Mouse (Mus musculus) forebrain, embryonic 11.5 days (tissue): ENCODE results near the gene Med13l. TPM values are rescaled to one million over a fixed set of nuclear protein-coding genes. Genes with fewer than 3 reads are reported as not detected.

Source experiments
- ATAC-seq: fragments of 200-750 bp; cut with Nextera tagmentation; replicated peaks from 2 replicates; pipeline ENCODE4 v1.8.0; 2017; ENCODE audit warnings: moderate TSS enrichment; ENCODE audit not compliant: low FRiP score
- DNase-seq: peaks from one replicate; pipeline ENCODE4 v3.0.0-alpha.2; 2017; ENCODE audit warnings: low spot score
- H3K27ac ChIP-seq: fragments of 300-500 bp; sonication (generic); 2 replicates; pipeline ENCODE4 v1.5.1; 2014; ENCODE audit warnings: low read depth, low read length
- H3K27me3 ChIP-seq: fragments of 300-500 bp; sonication (generic); 2 replicates; pipeline ENCODE4 v1.6.1; 2014; ENCODE audit warnings: mild to moderate bottlenecking, low read length, mixed read lengths; ENCODE audit not compliant: control insufficient read depth, insufficient read depth
- H3K36me3 ChIP-seq: fragments of 300-500 bp; sonication (generic); 2 replicates; pipeline ENCODE4 v1.6.1; 2014; ENCODE audit warnings: mild to moderate bottlenecking, low read length, moderate library complexity, mixed read lengths; ENCODE audit not compliant: control insufficient read depth, insufficient read depth
- H3K4me1 ChIP-seq: fragments of 300-500 bp; sonication (generic); replicated peaks from 2 replicates; pipeline ENCODE4 v1.6.1; 2014; ENCODE audit warnings: low read length, mixed read lengths; ENCODE audit not compliant: control insufficient read depth, insufficient read depth
- H3K4me2 ChIP-seq: fragments of 300-500 bp; sonication (generic); 2 replicates; pipeline ENCODE4 v1.6.1; 2014; ENCODE audit warnings: low read depth, mild to moderate bottlenecking, low read length, moderate library complexity, mixed read lengths; ENCODE audit not compliant: severe bottlenecking
- H3K4me3 ChIP-seq: fragments of 300-500 bp; sonication (generic); 2 replicates; pipeline ENCODE4 v1.5.1; 2014; ENCODE audit warnings: low read depth, low read length
- H3K9ac ChIP-seq: fragments of 300-500 bp; sonication (generic); 2 replicates; pipeline ENCODE4 v1.6.1; 2014; ENCODE audit warnings: low read length
- H3K9me3 ChIP-seq: fragments of 300-500 bp; sonication (generic); 2 replicates; pipeline ENCODE4 v1.6.1; 2016; ENCODE audit warnings: low read length, mixed read lengths; ENCODE audit not compliant: control insufficient read depth
- WGBS: fragments of 180-500 bp; shearing (Covaris S2); extraction: QIAGEN DNeasy Blood & Tissue Kit; methylation state at CpG from one replicate; pipeline ENCODE4 v1.1.7; 2014; 5-methylcytosine and 5-hydroxymethylcytosine counted together
- polyA plus RNA-seq: library from polyadenylated mRNA; unstranded; fragments of >200 nt; fragmentation: Nextera tagmentation; extraction: Ambion mirVana; gene quantifications from 2 replicates; pipeline ENCODE4 v1.2.1, GENCODE M21; 2014

The Med13l gene
- polyA plus RNA-seq, 1 experiment from 2014 or later, result 15.1 TPM

GRCm38 (mm10) chr5:118725886-118726505 is 165.5 kb downstream of the Med13l start:
- no peak overlapping the region for H3K4me2 ChIP-seq
- no peaks in the 10 kb centered on the region for H3K4me1 ChIP-seq
- ATAC-seq, result no peak
- H3K27ac ChIP-seq, result no peak overlapping the region
- DNase-seq, result no peak
- no peaks in the 10 kb centered on the region for H3K27me3 ChIP-seq
- 85% methylated on average over 10 of the region's 10 CpGs for WGBS
- no peak overlapping the region for H3K9ac ChIP-seq
- H3K36me3 ChIP-seq, result peaks cover 3% of the 10 kb centered on the region; the same call in 1 of the 2 replicates
- H3K9me3 ChIP-seq, result no peaks in the 10 kb centered on the region
- no peak overlapping the region for H3K4me3 ChIP-seq

DNA sequence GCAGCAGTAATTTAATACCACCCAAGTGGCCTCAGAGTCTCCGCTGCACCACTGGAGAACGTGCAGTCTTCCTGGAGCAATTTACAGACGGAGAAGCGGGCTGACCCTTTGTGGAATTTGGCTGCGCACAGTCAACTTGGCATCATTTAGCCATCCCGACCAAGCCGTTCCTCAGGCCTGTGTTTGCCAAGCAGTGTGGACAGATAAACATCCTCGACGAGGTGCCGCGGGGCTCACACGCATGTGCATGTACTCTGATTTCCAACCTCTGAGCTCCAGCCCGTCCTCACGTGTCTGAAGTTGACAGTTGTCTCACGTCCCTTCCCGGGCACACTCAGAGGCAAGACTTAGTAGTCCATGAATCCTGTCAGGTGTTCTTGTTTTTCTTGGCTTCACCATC is 166.9 kb downstream of the Med13l start:
- H3K4me3 ChIP-seq, result no peak overlapping the region
- DNase-seq (no peak), ATAC-seq (no peak)
- no peaks in the 10 kb centered on the region for H3K4me1 ChIP-seq
- H3K27ac ChIP-seq, result no peak overlapping the region
- WGBS, result 97% methylated on average over 16 of the region's 16 CpGs
- peaks cover 3% of the 10 kb centered on the region; the same call in 1 of the 2 replicates for H3K36me3 ChIP-seq
- no peaks in the 10 kb centered on the region for H3K27me3 ChIP-seq
- no peak overlapping the region for H3K4me2 ChIP-seq
- H3K9ac ChIP-seq, result no peak overlapping the region
- H3K9me3 ChIP-seq, result no peaks in the 10 kb centered on the region

- peaks cover 3% of the 10 kb centered on the region; the same call in 1 of the 2 replicates for H3K36me3 ChIP-seq
- DNase-seq, result no peak
- no peak for ATAC-seq
- H3K4me2 ChIP-seq, result no peak overlapping the region
- H3K9ac ChIP-seq, result no peak overlapping the region
- no peaks in the 10 kb centered on the region for H3K9me3 ChIP-seq
- H3K4me3 ChIP-seq, result no peak overlapping the region
- H3K27ac ChIP-seq, result no peak overlapping the region
- no peaks in the 10 kb centered on the region for H3K4me1 ChIP-seq
- H3K27me3 ChIP-seq, result no peaks in the 10 kb centered on the region
- 61% methylated on average over 3 of the region's 3 CpGs for WGBS
Measured at GRCm38 (mm10) chr5:118732221-118732620, 171.7 kb downstream of the Med13l start.

DNA sequence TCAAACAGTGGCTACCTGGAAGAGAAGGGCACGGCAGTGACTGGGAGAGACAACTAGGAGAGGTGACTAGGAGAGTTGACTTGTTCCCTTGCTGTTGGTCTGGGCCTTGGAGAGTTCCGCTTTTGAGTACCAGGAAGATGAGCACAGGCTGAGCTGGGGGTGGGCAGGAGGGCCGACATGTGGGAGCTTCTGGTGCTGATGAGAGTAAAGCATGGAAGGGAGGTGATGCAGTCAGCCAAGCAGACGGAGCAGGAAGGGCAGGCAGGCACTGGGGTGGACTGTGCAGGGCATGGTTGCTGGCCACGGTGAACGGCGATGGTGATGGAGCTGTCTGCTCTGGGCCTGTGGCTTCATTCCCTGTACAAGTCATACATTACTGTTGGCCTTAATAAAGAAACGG is 172.2 kb downstream of the Med13l start:
- H3K4me1 ChIP-seq, result no peaks in the 10 kb centered on the region
- ATAC-seq (no peak), DNase-seq (no peak)
- H3K27ac ChIP-seq, result no peak overlapping the region
- H3K9me3 ChIP-seq, result no peaks in the 10 kb centered on the region
- 85% methylated on average over 8 of the region's 8 CpGs for WGBS
- H3K4me2 ChIP-seq, result no peak overlapping the region
- H3K9ac ChIP-seq, result no peak overlapping the region
- no peak overlapping the region for H3K4me3 ChIP-seq
- H3K27me3 ChIP-seq, result no peaks in the 10 kb centered on the region
- H3K36me3 ChIP-seq, result peaks cover 3% of the 10 kb centered on the region; the same call in 1 of the 2 replicates

DNA sequence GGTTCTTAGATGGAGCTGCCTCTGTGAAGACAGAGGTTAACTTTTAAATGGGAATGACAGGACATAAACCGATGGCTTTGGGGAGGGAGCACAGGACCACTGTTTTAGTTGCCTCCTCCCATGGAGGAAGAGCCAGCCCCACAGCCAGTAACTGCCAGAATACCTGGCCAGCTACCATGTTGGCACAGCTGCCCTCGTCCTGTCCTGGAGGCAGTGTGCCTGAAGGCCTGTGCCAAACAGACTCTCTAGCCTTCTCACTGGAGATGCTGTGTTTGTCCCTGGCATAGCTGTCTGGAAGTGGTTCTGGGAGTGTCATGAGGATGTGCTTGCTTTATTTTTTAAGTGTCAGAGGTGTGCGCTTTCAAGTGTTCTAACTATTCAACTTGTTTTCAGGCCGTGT is 173.1 kb downstream of the Med13l start:
- H3K4me2 ChIP-seq, result no peak overlapping the region
- H3K27me3 ChIP-seq, result no peaks in the 10 kb centered on the region
- H3K36me3 ChIP-seq, result peaks cover 3% of the 10 kb centered on the region
- DNase-seq (no peak), ATAC-seq (no peak)
- H3K4me1 ChIP-seq, result no peaks in the 10 kb centered on the region
- 88% methylated on average over 4 of the region's 4 CpGs for WGBS
- no peak overlapping the region for H3K4me3 ChIP-seq
- no peaks in the 10 kb centered on the region for H3K9me3 ChIP-seq
- H3K27ac ChIP-seq, result no peak overlapping the region
- H3K9ac ChIP-seq, result no peak overlapping the region

- Histone ChIP-seq H3K27ac (no peak overlapping the region), H3K27me3 (no peaks in the 10 kb centered on the region), H3K9me3 (no peaks in the 10 kb centered on the region), H3K4me3 (no peak overlapping the region), H3K9ac (no peak overlapping the region), H3K4me2 (no peak overlapping the region), H3K36me3 (peaks cover 7% of the 10 kb centered on the region), H3K4me1 (no peaks in the 10 kb centered on the region)
- no peak for ATAC-seq
- DNase-seq, result no peak
- 88% methylated on average over 9 of the region's 9 CpGs for WGBS
Measured at GRCm38 (mm10) chr5:118734455-118734854, 174.0 kb downstream of the Med13l start.

- Histone ChIP-seq H3K27ac (no peak overlapping the region), H3K9ac (no peak overlapping the region), H3K4me3 (no peak overlapping the region), H3K4me2 (no peak overlapping the region), H3K9me3 (peaks cover 5% of the 10 kb centered on the region; the same call in 1 of the 2 replicates), H3K27me3 (no peaks in the 10 kb centered on the region), H3K36me3 (peaks cover 14% of the 10 kb centered on the region), H3K4me1 (no peaks in the 10 kb centered on the region)
- WGBS, result 93% methylated on average over 8 of the region's 8 CpGs
- ATAC-seq (no peak), DNase-seq (no peak)
Measured at GRCm38 (mm10) chr5:118735738-118736137, 175.3 kb downstream of the Med13l start.

DNA sequence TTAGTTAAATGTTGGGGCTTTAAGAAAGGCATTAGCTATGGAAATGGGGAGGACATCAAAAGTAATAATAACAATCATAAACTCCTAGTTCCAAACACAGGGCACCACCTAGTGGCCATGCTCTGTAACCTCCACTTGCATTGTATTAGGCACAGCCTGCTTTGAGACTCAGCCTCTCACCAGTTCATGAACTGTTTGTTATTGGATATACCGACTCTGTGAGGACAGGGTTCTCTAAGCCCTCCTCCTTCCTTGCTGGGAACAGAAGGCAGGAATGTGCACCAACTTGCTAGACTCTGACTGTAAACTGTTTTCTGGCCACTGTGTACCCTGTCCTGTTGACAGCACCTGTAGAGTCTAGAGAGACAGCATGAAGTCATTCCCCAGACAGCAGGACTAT is 177.1 kb downstream of the Med13l start:
- Histone ChIP-seq H3K27me3 (no peaks in the 10 kb centered on the region), H3K9ac (no peak overlapping the region)
- 44% methylated on average over 1 of the region's 1 CpGs for WGBS

DNA sequence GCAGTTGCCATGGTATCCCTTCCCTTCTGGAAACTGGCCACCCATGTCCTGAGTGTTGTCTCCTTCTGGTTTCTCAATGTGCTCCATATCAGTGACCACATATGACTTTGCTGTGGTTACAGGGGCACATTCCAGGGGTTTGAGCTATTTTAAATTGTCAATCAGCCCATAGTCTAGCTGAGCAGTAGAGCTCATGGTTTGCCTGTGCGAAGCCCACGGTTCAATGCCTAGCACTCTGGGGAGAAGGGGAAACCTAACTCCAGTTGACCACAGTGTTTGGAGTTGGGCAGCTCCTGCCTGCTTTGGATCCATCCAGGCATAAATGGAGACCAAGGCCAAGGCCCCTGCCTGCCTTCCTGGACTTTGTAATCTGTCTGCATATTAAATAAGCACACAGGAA is 182.6 kb downstream of the Med13l start:
- DNase-seq (no peak), ATAC-seq (no peak)
- H3K4me2 ChIP-seq, result no peak overlapping the region
- 91% methylated on average over 2 of the region's 2 CpGs for WGBS
- peaks cover 14% of the 10 kb centered on the region for H3K36me3 ChIP-seq
- no peaks in the 10 kb centered on the region for H3K4me1 ChIP-seq
- H3K4me3 ChIP-seq, result no peak overlapping the region
- no peak overlapping the region for H3K27ac ChIP-seq
- H3K9ac ChIP-seq, result no peak overlapping the region
- no peaks in the 10 kb centered on the region for H3K27me3 ChIP-seq
- H3K9me3 ChIP-seq, result peaks cover 5% of the 10 kb centered on the region; the same call in 1 of the 2 replicates

More for the DNA sequence above, 177.1 kb downstream of the Med13l start:
- no peak for ATAC-seq
- peaks cover 14% of the 10 kb centered on the region for H3K36me3 ChIP-seq
- H3K27ac ChIP-seq, result no peak overlapping the region
- H3K9me3 ChIP-seq, result peaks cover 5% of the 10 kb centered on the region; the same call in 1 of the 2 replicates
- no peak overlapping the region for H3K4me2 ChIP-seq
- H3K4me1 ChIP-seq, result no peaks in the 10 kb centered on the region
- peak; percentile 75 for DNase-seq
- H3K4me3 ChIP-seq, result no peak overlapping the region
